Mouse (Mus musculus): ENCODE data around the gene Hsph1.

GRCm38 (mm10) chr5:149568993-149569392 is 67.2 kb downstream of the Hsph1 start:
- TF ChIP-seq CTCF (IDR thresholded peaks at IDR 0.05; ENCODE audit: low read depth) (no peak), EP300 (IDR thresholded peaks at IDR 0.05; ENCODE audit: low read depth) (no peak)

Data from liver, embryonic 14.5 days (tissue).